Mouse (Mus musculus) myocyte (in vitro differentiated cells): ENCODE results near the gene Meis1.

Experiments
- POLR2A ChIP-seq: IDR thresholded peaks from one replicate; pipeline ENCODE4 v1.6.1; 2011; ENCODE audit warnings: low read depth, mild to moderate bottlenecking, control low read depth, moderate library complexity; ENCODE audit not compliant: insufficient read length
- POLR2AphosphoS2 ChIP-seq: IDR thresholded peaks from one replicate; pipeline ENCODE4 v1.6.1; 2011; ENCODE audit warnings: low read depth, control low read depth; ENCODE audit not compliant: insufficient read length
- TCF3 ChIP-seq: IDR thresholded peaks from one replicate; pipeline ENCODE4 v1.6.1; 2011; ENCODE audit warnings: low read depth, control low read depth; ENCODE audit not compliant: insufficient read length
- USF1 ChIP-seq: IDR thresholded peaks from one replicate; pipeline ENCODE4 v1.6.1; 2011; ENCODE audit warnings: low read depth, mild to moderate bottlenecking, control low read depth, moderate library complexity

GRCm38 (mm10) chr11:19016481-19017220 is 2.1 kb downstream of the Meis1 start:
- TF ChIP-seq POLR2A (no peak), POLR2AphosphoS2 (no peak), USF1 (no peak), TCF3 (no peak)
